Mouse (Mus musculus): ENCODE results near the gene Vwa8.
A peak's percentile ranks its signal among the peaks of the same experiment; 100 is the strongest.

Gene Vwa8

GRCm38 (mm10) chr14:79106655-79107515 is 258.0 kb downstream of the Vwa8 start:
- DNase-seq, result peak; percentile 88

- DNase-seq, result peak; percentile 43
These were observed 260.5 kb downstream of the Vwa8 start for GRCm38 (mm10) chr14:79109375-79109774.

- DNase-seq, result no peak
These were observed 261.2 kb downstream of the Vwa8 start for GRCm38 (mm10) chr14:79110012-79110411.

- DNase-seq, result no peak
These were observed 263.2 kb downstream of the Vwa8 start for GRCm38 (mm10) chr14:79112050-79112449.

GRCm38 (mm10) chr14:79114526-79115383 is 265.9 kb downstream of the Vwa8 start:
- no peak for DNase-seq

- DNase-seq, result no peak
These were observed 269.6 kb downstream of the Vwa8 start for GRCm38 (mm10) chr14:79118457-79118856.

- DNase-seq, result no peak
These were observed 270.5 kb downstream of the Vwa8 start for GRCm38 (mm10) chr14:79119354-79119753.

GRCm38 (mm10) chr14:79120681-79121080 is 271.8 kb downstream of the Vwa8 start:
- no peak for DNase-seq

- DNase-seq, result no peak
These were observed 274.6 kb downstream of the Vwa8 start for GRCm38 (mm10) chr14:79123466-79123865.

GRCm38 (mm10) chr14:79124643-79125042 is 275.8 kb downstream of the Vwa8 start:
- DNase-seq, result peak; percentile 43

GRCm38 (mm10) chr14:79126176-79126575 is 277.3 kb downstream of the Vwa8 start:
- peak; percentile 63 for DNase-seq

- no peak for DNase-seq
These were observed 286.1 kb downstream of the Vwa8 start for GRCm38 (mm10) chr14:79134891-79135334.

- DNase-seq, result no peak
These were observed 286.6 kb downstream of the Vwa8 start for GRCm38 (mm10) chr14:79135441-79135840.

- no peak for DNase-seq
These were observed 287.7 kb downstream of the Vwa8 start for GRCm38 (mm10) chr14:79136585-79136984.

- no peak for DNase-seq
These were observed 288.2 kb downstream of the Vwa8 start for GRCm38 (mm10) chr14:79137100-79137499.

GRCm38 (mm10) chr14:79139096-79139651 is 290.3 kb downstream of the Vwa8 start:
- no peak for DNase-seq

- peak; percentile 51 for DNase-seq
These were observed 291.3 kb downstream of the Vwa8 start for GRCm38 (mm10) chr14:79139918-79140825.

- peak; percentile 80 for DNase-seq
These were observed 292.0 kb downstream of the Vwa8 start for GRCm38 (mm10) chr14:79140826-79141219.

- DNase-seq, result peak; percentile 87
These were observed 293.5 kb downstream of the Vwa8 start for GRCm38 (mm10) chr14:79142342-79142741.

- DNase-seq, result no peak
These were observed 294.8 kb downstream of the Vwa8 start for GRCm38 (mm10) chr14:79143696-79144095.

GRCm38 (mm10) chr14:79144278-79145224 is 295.7 kb downstream of the Vwa8 start:
- DNase-seq, result peak; percentile 57

Data from cerebellum, adult 9-11 months (tissue).